Mouse (Mus musculus) layer of hippocampus, adult 9-10 months (tissue): ENCODE measurements around the gene Rpl18.
A peak's percentile ranks its signal among the peaks of the same experiment; 100 is the strongest.

Source experiments
- DNase-seq: peaks from one replicate; pipeline ENCODE4 v3.0.0; 2022; ENCODE audit warnings: low spot score

Gene Rpl18

DNA sequence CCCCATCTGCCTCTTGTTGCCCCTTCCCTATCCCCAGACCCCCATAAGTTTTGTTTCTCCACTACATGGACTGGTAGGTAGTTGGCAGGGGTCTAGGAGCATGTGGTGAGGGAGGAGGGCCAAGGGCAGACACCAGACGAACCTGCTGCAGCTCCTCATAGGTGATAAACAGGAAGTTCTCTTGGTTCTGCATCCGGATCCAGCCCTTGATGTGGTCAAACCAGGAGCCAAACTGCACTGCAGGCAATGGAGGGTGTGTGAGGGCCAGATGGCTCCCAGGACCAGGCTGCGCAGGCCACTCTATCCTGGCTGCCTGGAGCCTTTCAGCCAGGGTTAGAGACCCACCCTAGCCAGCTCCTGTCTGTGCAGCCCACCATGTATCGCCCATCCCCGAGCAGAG is 18.2 kb downstream of the Rpl18 start:
- no peak for DNase-seq

DNA sequence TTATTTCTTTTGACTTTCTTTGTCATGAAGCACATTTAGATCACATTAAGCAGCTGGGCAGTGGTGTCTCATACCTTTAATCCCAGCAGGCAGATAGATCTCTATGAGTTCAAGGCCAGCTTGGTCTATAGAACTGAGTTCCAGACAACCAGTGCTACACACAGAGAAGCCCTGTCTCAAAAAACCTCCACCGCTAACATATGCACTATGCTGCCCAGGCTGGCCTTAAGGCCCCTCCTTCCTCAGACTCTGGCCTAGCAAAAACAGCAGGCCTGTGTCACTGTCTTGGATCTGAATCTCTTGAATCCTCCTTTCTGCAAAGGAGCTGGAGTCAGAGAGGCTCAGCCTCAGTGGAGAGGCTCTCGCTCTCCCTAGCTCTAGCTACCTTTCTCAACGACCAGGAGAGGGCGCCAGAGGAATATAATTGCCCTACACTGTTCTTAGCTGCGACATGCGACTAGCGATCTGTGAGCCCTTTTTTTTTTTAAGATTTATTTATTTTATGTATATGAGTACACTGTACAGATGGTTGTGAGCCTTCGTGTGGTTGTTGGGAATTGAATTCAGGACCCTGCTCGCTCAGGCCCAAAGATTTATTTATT is 24.0 kb downstream of the Rpl18 start:
- DNase-seq, result peak; percentile 70

GRCm38 (mm10) chr7:45739820-45740219 is 24.6 kb downstream of the Rpl18 start:
- no peak for DNase-seq

- DNase-seq, result no peak
These were observed 26.1 kb downstream of the Rpl18 start for GRCm38 (mm10) chr7:45741308-45741707.

GRCm38 (mm10) chr7:45741777-45742176 is 26.5 kb downstream of the Rpl18 start:
- no peak for DNase-seq

- peak; percentile 67 for DNase-seq
These were observed 27.1 kb downstream of the Rpl18 start for GRCm38 (mm10) chr7:45742338-45742737.

DNA sequence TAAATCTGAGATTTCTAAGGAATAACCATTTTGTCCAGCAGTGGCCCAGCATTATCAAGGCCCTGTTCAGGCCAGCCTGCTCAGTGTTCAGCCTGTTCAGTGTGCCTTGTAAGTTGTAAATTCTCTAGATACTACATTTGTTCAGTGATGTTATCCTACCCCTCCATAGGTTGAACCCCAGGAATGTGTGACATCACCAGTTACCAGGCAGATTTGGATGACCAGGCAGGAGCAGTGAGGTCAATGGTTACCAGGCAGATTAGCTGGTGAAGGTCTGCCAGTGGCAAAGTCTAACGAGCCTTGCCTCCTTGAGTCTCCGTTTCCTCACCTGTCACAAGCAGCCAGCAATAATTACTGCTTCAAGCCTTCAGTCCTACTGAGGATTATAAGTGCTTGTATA is 29.1 kb downstream of the Rpl18 start:
- DNase-seq, result peak; percentile 59

DNA sequence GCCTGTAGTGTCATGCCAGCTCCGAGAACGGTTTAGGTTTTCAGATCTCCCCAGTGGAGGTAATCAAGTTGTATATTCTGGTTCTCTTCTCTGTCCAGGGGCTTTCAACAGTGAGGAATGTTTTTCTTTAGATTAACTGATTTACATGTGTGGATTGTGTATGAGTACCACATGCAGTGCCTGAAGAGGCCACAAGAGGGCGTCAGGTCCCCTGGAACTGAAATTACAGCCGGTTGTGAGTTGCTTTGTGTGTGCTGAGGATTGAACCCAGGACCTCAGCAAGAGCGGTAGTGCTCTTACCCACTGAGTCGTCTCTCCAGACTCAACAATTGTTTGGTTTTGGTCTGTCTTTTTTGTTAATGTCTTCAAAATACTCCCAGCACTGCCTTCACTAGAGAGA is 31.3 kb downstream of the Rpl18 start:
- no peak for DNase-seq

- DNase-seq, result no peak
These were observed 32.2 kb downstream of the Rpl18 start for GRCm38 (mm10) chr7:45747450-45747849.

- DNase-seq, result no peak
These were observed 32.9 kb downstream of the Rpl18 start for GRCm38 (mm10) chr7:45748110-45748509.

GRCm38 (mm10) chr7:45749401-45749800 is 34.1 kb downstream of the Rpl18 start:
- DNase-seq, result no peak

- DNase-seq, result no peak
These were observed 34.9 kb downstream of the Rpl18 start for GRCm38 (mm10) chr7:45750162-45750561.

- no peak for DNase-seq
These were observed 40.4 kb downstream of the Rpl18 start for GRCm38 (mm10) chr7:45755703-45756102.

DNA sequence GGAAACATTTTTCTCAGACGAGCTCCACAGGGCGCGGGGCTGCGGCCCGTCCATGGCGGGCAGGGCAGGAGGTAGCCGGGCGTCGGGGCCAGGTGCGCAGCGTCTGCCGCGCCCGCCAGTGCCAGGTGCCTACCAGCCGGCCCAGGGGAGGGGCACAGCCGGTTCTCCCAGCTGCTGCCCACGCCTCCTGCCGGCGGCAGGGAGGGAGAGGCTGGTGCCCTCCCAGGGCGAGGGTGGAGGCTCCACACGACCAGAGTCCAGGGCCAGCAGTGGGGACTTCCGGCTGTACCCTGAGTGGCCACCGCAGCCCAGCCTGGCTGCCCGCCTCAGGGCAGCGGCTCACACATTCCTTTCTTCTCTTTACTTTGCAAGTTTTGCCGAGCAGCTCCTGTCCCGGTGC is 44.1 kb downstream of the Rpl18 start:
- no peak for DNase-seq

- DNase-seq, result no peak
These were observed 44.9 kb downstream of the Rpl18 start for GRCm38 (mm10) chr7:45760151-45760550.

- DNase-seq, result no peak
These were observed 50.7 kb downstream of the Rpl18 start for GRCm38 (mm10) chr7:45765995-45766394.

DNA sequence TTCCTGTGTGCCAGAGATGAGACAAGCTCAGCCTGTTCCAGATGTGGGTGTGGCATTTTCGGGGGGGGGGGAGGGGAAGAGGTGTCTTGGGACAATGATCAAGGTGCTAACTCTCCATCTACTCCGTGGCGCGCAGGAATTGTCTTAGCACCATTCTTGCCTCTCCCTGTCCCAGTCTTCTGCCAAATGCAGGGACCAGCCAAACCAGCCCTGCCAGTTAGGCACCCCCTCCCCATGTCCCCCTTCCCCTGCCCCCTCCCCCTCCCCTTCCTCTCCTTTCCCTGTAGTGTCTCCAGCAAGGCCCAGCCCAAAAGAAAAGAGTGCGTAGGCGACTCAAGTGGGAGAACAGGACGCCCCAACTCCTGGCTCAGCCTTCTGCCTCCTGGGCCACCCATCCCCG is 51.5 kb downstream of the Rpl18 start:
- no peak for DNase-seq

- no peak for DNase-seq
These were observed 52.2 kb downstream of the Rpl18 start for GRCm38 (mm10) chr7:45767500-45767899.
